Mouse (Mus musculus): ENCODE results near the gene Pygo2. TPM values are rescaled to one million over a fixed set of nuclear protein-coding genes. Genes with fewer than 3 reads are reported as not detected.

Gene Pygo2
- polyA plus RNA-seq, 1 experiment: 87.5 TPM

GRCm38 (mm10) chr3:89402693-89403092, 27.3 kb upstream of the Pygo2 start, which contains the start of gene Lenep:
Lenep (minus strand) TSS chr3:89402793.
- Histone ChIP-seq H3K4me1 (ENCODE audit: control insufficient read depth, insufficient read depth, insufficient read length, low read length) (peaks cover 6% of the 10 kb centered on the region; the same call in 1 of the 2 replicates), H3K27me3 (ENCODE audit: control insufficient read depth, insufficient read depth, low read length) (no peaks in the 10 kb centered on the region)
- whole genome bisulfite sequencing: 81% methylated on average over 5 of the region's 5 CpGs

GRCm38 (mm10) chr3:89406887-89407286, 23.1 kb upstream of the Pygo2 start:
- no peak overlapping the region for H3K27ac ChIP-seq (ENCODE audit: insufficient read depth, low read depth, low read length)
- H3K4me3 ChIP-seq (ENCODE audit: low read depth, low read length): no peak overlapping the region
- H3K27me3 ChIP-seq (ENCODE audit: control insufficient read depth, insufficient read depth, low read length): no peaks in the 10 kb centered on the region
- H3K36me3 ChIP-seq (ENCODE audit: control insufficient read depth, insufficient read depth, low read length): peaks cover 50% of the 10 kb centered on the region
- 87% methylated on average over 6 of the region's 6 CpGs for WGBS
- no peak for TF ChIP-seq POLR2A (IDR thresholded peaks at IDR 0.05; ENCODE audit: low read depth, low read length)
- no peak for TF ChIP-seq CTCF (IDR thresholded peaks at IDR 0.05; ENCODE audit: extremely low read depth, insufficient read length, insufficient replicate concordance, low read depth, low read length)
- H3K4me1 ChIP-seq (ENCODE audit: control insufficient read depth, insufficient read depth, insufficient read length, low read length): peaks cover 7% of the 10 kb centered on the region; the same call in 1 of the 2 replicates

More at GRCm38 (mm10) chr3:89402693-89403092, 27.3 kb upstream of the Pygo2 start, which contains the start of gene Lenep:
- Histone ChIP-seq H3K36me3 (ENCODE audit: control insufficient read depth, insufficient read depth, low read length) (peaks cover 48% of the 10 kb centered on the region), H3K27ac (ENCODE audit: insufficient read depth, low read depth, low read length) (no peak within 1 kb of the TSS), H3K4me3 (ENCODE audit: low read depth, low read length) (no peak within 1 kb of the TSS)
- TF ChIP-seq POLR2A (IDR thresholded peaks at IDR 0.05; ENCODE audit: low read depth, low read length): no peak
- no peak for TF ChIP-seq CTCF (IDR thresholded peaks at IDR 0.05; ENCODE audit: extremely low read depth, insufficient read length, insufficient replicate concordance, low read depth, low read length)

GRCm38 (mm10) chr3:89408448-89408847, 21.6 kb upstream of the Pygo2 start:
- no peak overlapping the region for H3K27ac ChIP-seq (ENCODE audit: insufficient read depth, low read depth, low read length)
- H3K4me3 ChIP-seq (ENCODE audit: low read depth, low read length): no peak overlapping the region
- peaks cover 36% of the 10 kb centered on the region for H3K36me3 ChIP-seq (ENCODE audit: control insufficient read depth, insufficient read depth, low read length)
- peaks cover 2% of the 10 kb centered on the region; the same call in 1 of the 2 replicates for H3K4me1 ChIP-seq (ENCODE audit: control insufficient read depth, insufficient read depth, insufficient read length, low read length)
- H3K27me3 ChIP-seq (ENCODE audit: control insufficient read depth, insufficient read depth, low read length): no peaks in the 10 kb centered on the region
- WGBS: 83% methylated on average over 16 of the region's 16 CpGs
- TF ChIP-seq POLR2A (IDR thresholded peaks at IDR 0.05; ENCODE audit: low read depth, low read length) (no peak), CTCF (IDR thresholded peaks at IDR 0.05; ENCODE audit: extremely low read depth, insufficient read length, insufficient replicate concordance, low read depth, low read length) (no peak)

GRCm38 (mm10) chr3:89409701-89410100, 20.3 kb upstream of the Pygo2 start:
- peaks cover 2% of the 10 kb centered on the region; the same call in 1 of the 2 replicates for H3K4me1 ChIP-seq (ENCODE audit: control insufficient read depth, insufficient read depth, insufficient read length, low read length)
- no peaks in the 10 kb centered on the region for H3K27me3 ChIP-seq (ENCODE audit: control insufficient read depth, insufficient read depth, low read length)
- H3K4me3 ChIP-seq (ENCODE audit: low read depth, low read length): no peak overlapping the region
- peaks cover 29% of the 10 kb centered on the region for H3K36me3 ChIP-seq (ENCODE audit: control insufficient read depth, insufficient read depth, low read length)
- H3K27ac ChIP-seq (ENCODE audit: insufficient read depth, low read depth, low read length): no peak overlapping the region
- 91% methylated on average over 3 of the region's 3 CpGs for WGBS
- TF ChIP-seq CTCF (IDR thresholded peaks at IDR 0.05; ENCODE audit: extremely low read depth, insufficient read length, insufficient replicate concordance, low read depth, low read length) (no peak), POLR2A (IDR thresholded peaks at IDR 0.05; ENCODE audit: low read depth, low read length) (no peak)

- H3K36me3 ChIP-seq (ENCODE audit: control insufficient read depth, insufficient read depth, low read length): peaks cover 21% of the 10 kb centered on the region
- 0 out of 2 replicates have a peak overlapping the region, but pooled peaks have one; percentile 35 for H3K27ac ChIP-seq (ENCODE audit: insufficient read depth, low read depth, low read length)
- H3K27me3 ChIP-seq (ENCODE audit: control insufficient read depth, insufficient read depth, low read length): no peaks in the 10 kb centered on the region
- 47% methylated on average over 10 of the region's 10 CpGs for WGBS
- no peak for TF ChIP-seq POLR2A (IDR thresholded peaks at IDR 0.05; ENCODE audit: low read depth, low read length)
- TF ChIP-seq CTCF (IDR thresholded peaks at IDR 0.05; ENCODE audit: extremely low read depth, insufficient read length, insufficient replicate concordance, low read depth, low read length): no peak
- peaks cover 2% of the 10 kb centered on the region; the same call in 1 of the 2 replicates for H3K4me1 ChIP-seq (ENCODE audit: control insufficient read depth, insufficient read depth, insufficient read length, low read length)
- peak overlapping the region; percentile 59 for H3K4me3 ChIP-seq (ENCODE audit: low read depth, low read length)
Measured at GRCm38 (mm10) chr3:89410864-89411263, 19.1 kb upstream of the Pygo2 start.

GRCm38 (mm10) chr3:89411490-89412393, 18.3 kb upstream of the Pygo2 start, which contains the start of gene Flad1:
Flad1 (minus strand) TSS chr3:89411870.
- H3K27me3 ChIP-seq (ENCODE audit: control insufficient read depth, insufficient read depth, low read length): no peaks in the 10 kb centered on the region
- 3% methylated on average over 28 of the region's 28 CpGs for WGBS
- peaks cover 19% of the 10 kb centered on the region for H3K36me3 ChIP-seq (ENCODE audit: control insufficient read depth, insufficient read depth, low read length)
- peaks cover 2% of the 10 kb centered on the region; the same call in 1 of the 2 replicates for H3K4me1 ChIP-seq (ENCODE audit: control insufficient read depth, insufficient read depth, insufficient read length, low read length)
- TF ChIP-seq CTCF (IDR thresholded peaks at IDR 0.05; ENCODE audit: extremely low read depth, insufficient read length, insufficient replicate concordance, low read depth, low read length) (no peak), POLR2A (IDR thresholded peaks at IDR 0.05; ENCODE audit: low read depth, low read length) (no peak)
- peak within 1 kb of the TSS; percentile 35 for H3K27ac ChIP-seq (ENCODE audit: insufficient read depth, low read depth, low read length)
- H3K4me3 ChIP-seq (ENCODE audit: low read depth, low read length): peak within 1 kb of the TSS; percentile 59

GRCm38 (mm10) chr3:89416158-89416557, 13.9 kb upstream of the Pygo2 start:
- Histone ChIP-seq H3K4me3 (ENCODE audit: low read depth, low read length) (no peak overlapping the region), H3K27me3 (ENCODE audit: control insufficient read depth, insufficient read depth, low read length) (no peaks in the 10 kb centered on the region), H3K4me1 (ENCODE audit: control insufficient read depth, insufficient read depth, insufficient read length, low read length) (peaks cover 4% of the 10 kb centered on the region), H3K36me3 (ENCODE audit: control insufficient read depth, insufficient read depth, low read length) (no peaks in the 10 kb centered on the region), H3K27ac (ENCODE audit: insufficient read depth, low read depth, low read length) (no peak overlapping the region)
- TF ChIP-seq POLR2A (IDR thresholded peaks at IDR 0.05; ENCODE audit: low read depth, low read length) (no peak), CTCF (IDR thresholded peaks at IDR 0.05; ENCODE audit: extremely low read depth, insufficient read length, insufficient replicate concordance, low read depth, low read length) (no peak)
- WGBS: 94% methylated on average over 8 of the region's 8 CpGs

All from small intestine, adult 2 months (tissue).